Mouse (Mus musculus) ZHBTc4 (cell line): ENCODE measurements around the gene Olfr1168.
"Not testable (repeated sequence)": the region's sequence is repeated elsewhere in the genome, so short reads cannot be mapped to it uniquely, and the experiment has no call there.

Source experiments
- DNase-seq: peaks from one replicate; pipeline ENCODE4 v3.0.0-alpha.2; 2011; ENCODE audit warnings: low read depth, low spot score

The Olfr1168 gene

DNA sequence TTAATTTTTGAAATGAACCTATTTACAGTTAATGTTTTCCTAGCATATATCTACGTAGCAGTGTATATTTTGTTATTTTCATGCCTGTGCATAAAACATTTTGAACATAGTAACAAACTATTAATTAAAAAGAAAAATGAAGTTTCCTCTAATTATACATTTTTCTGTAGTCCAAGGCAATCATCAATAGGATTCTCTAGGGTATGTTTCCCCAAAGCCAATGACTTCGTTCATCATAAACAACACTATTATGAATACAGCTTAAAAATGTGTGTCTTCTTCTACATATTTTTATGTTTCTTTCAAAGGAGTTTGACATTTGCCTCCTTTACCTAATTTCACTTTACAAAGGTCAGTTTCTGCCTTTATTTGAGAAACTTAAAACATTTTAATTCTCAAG lies at the start of gene Olfr1168:
Gene Olfr1168, plus strand, starts transcription at position 301 of the 400 bp plus-strand sequence.
- DNase-seq: no peak

DNA sequence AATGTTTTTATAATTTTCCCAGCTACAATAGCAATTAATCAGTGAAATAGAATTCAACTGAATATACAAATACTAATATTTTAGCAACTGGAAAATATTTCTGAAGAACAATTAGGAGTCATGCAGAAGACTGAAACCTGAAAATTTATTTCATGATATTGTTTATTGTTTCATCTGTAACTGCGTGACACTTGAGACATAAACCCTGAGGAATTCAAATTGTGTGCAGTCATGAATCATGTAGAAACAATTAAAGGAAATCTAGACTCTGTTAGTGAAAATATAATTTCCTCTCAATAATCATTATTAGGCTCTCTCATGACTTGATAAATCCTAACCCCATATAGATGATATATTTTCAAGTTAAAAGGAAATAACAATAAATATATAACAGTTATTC lies 26.6 kb upstream of the Olfr1168 start, which contains the start of gene Olfr1167:
Gene Olfr1167, minus strand, starts transcription at position 101 of the 400 bp plus-strand sequence.
- DNase-seq: not testable (repeated sequence)

DNA sequence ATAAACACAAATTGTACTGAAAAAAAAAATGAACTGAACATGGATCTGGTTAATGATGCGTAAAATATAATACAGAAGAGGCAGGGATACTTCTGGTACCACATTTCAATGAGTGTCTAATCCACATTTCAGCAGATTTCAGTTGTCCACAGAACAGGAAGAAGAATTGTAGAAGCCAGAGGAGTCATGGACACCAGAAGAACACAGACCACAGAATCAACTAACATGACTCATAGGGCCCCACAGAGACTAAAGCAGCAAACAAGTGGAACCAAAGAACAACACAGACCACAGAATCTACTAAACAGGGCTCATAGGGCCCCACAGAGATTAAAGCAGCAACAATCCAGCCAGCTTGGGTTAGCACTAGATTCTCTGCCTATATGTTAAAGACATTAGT lies 39.1 kb downstream of the Olfr1168 start:
- no peak for DNase-seq

DNA sequence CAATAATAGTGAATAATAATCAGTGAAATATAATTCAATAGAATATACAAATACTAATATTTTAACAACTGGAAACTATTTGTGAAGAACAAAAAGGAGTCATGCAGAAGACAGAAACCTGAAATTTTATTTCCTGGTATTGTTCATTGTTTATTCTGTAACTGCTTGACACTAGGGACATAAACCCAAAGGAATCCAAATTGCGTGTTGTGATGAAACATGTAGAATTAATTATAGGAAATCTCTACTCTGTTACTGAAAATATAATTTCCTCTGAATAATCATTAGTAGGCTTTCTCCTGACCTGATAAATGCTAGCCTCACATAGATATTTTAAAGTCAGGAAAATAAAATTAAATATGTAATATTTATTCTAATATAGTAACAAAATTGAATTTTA lies 46.6 kb downstream of the Olfr1168 start, which contains the start of gene Olfr1170:
Gene Olfr1170, minus strand, starts transcription at position 101 of the 400 bp plus-strand sequence.
- DNase-seq: no peak
